Mouse (Mus musculus) left cerebral cortex, postnatal 36 days (tissue): Measurements from ENCODE around the gene Fzd5. TPM values are rescaled to one million over a fixed set of nuclear protein-coding genes. Genes with fewer than 3 reads are reported as not detected.
A peak's percentile ranks its signal among the peaks of the same experiment; 100 is the strongest.

Experiments used
- DNase-seq, 2 experiments: peaks; one replicate each; pipeline ENCODE4 v3.0.0; 2021 to 2022; ENCODE audit warnings: low spot score in 2 of 2, mixed read lengths in 1 of 2
- intact Hi-C: fragments of 180-260 bp; cut with DNase I; formaldehyde crosslinking; loops from one replicate; pipeline ENCODE4 v1.15.1; 2025
- total RNA-seq, 2 experiments: library from RNA; stranded (reverse); gene quantifications; 2 replicates each; pipeline ENCODE4 v1.2.3; 2021

Gene Fzd5
- total RNA-seq, 2 experiments from 2014 or later = 1.1 to 1.2 TPM

DNA sequence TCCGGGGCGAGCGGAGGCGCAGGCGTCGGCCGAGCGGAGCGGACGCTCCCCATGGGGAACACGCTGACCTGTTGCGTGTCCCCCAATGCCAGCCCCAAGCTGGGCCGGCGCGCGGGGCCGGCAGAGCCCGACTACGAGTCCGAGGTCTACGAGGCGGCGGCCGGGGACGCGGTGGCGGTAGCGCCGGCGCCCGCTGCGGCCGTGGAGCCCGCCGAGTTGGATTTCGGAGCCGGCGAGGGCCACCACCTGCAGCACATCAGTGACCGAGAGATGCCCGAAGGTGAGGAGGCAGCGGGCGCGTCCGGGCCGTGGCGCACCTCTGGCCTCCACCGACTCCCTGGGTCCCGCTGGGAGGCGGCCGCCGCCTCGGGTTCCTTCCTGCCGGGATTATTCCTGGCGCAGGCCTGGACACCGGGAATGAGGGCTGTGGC, 46.4 kb downstream of the Fzd5 start:
- intact Hi-C loops = loop anchor here (5.0 kb wide), 1 partner anchor 159 kb away; the partner anchor contains the start of gene Creb1
- DNase-seq = peak in 1 of 2 experiments; percentile 38

DNA sequence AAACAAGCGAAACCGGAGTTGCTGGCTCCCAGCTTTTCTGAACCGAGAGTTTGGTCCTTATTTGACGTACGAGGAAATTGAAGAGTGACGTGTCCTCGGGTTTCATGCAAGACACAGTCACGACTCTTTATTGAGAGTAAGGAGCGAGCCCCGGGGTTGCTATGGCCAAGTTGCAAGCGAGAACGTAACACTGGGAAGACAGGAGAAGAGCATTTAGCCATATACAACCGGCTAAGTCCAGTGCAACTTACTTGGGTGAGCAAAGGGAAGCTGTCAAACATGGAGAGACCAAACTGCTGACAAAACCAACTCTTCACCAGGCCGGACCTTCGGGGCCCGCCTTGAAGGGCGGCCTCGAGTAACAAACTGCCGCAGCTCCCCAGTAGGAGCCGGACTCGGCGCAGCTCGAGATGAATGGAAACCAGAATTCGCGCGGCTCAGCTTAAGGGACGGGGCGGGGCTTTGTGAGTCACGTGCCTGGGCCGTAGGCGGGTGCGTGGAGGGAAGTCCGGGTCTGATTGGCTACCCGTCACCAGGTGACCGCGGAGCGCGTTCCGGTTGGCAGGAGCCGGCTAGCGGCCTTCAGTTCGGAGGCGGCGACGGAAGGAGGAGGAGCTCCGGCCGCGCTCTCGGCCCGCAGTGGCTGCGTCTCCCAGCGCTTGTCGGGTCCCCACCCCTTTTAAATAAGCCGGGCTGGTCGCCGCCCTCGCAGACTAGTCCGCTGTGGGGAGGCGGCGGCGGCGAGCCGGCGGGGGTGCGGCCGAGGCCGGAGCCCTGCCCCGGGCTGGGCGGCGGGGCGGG, 47.1 kb downstream of the Fzd5 start, which contains the start of gene Ccnyl1:
Gene Ccnyl1, plus strand, starts transcription at position 243 of the 801 bp plus-strand sequence.
- peak; percentile 99 for DNase-seq
- intact Hi-C loops = loop anchor here (1.0 to 5.0 kb wide), 2 partner anchors 73 to 158 kb away; partner anchors contain the start of genes Creb1 and Mettl21a

GRCm38 (mm10) chr1:64689561-64690212, 47.9 kb downstream of the Fzd5 start:
- intact Hi-C loops = loop anchor here (1.0 to 5.0 kb wide), 2 partner anchors 72 to 157 kb away; partner anchors contain the start of genes Creb1 and Mettl21a
- DNase-seq = no peak

DNA sequence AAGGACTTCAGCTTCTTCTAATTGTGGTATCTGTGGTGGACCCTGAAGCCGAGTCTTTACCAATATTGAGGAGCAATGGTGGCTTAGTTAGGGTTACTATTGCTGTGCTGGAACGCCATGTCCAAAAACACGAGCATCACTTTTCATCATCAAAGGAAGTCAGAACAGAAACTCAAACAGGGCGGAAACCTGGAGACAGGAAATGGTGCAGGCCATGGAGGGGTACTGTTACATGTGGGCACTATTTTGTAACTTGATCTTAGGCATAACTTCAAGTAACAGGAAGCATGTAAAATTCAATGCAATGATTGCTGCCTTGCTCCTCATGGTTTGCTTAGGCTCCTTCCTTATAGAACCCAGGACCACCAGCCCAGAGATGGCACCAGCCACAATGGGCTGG, 49.5 kb downstream of the Fzd5 start:
- DNase-seq = no peak
- intact Hi-C loops = no loop called here

GRCm38 (mm10) chr1:64684440-64684839, 53.1 kb downstream of the Fzd5 start:
- intact Hi-C loops = no loop called here
- no peak for DNase-seq

GRCm38 (mm10) chr1:64683039-64683438, 54.5 kb downstream of the Fzd5 start:
- DNase-seq = no peak
- intact Hi-C loops = no loop called here

DNA sequence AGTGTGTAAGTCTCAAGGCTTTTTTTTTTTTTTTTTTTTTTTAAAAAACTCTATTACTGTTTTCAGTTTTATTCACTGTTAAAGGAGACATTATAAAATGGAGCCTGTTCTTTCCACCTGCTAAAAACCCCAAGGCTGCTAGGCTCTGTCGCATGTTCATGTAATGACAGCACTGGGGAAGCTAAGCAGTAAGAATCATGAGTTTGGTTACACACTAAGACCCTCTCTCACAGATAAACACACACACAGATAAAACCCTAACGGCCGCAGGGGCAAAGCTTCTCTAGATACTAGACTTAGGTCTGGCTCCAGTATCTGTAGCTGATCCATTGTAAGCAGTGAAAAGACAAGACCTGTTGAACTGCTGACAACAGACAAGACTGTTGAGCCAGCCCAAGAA, 56.1 kb downstream of the Fzd5 start:
- intact Hi-C loops = no loop called here
- no peak for DNase-seq

Other genes starting within 250 kb of the Fzd5 start
- gene Creb1, start 205.1 kb downstream of the Fzd5 start, total RNA-seq = 10 to 100 TPM; 45.1 to 56.0 TPM
- gene Mettl21a, start 120.5 kb downstream of the Fzd5 start, total RNA-seq = 10 to 100 TPM in 1 of 2 experiments, 1 to 10 TPM in 1; 9.8 to 10.1 TPM
- gene Ccnyl1, start 47.3 kb downstream of the Fzd5 start, total RNA-seq = 10 to 100 TPM; 20.2 to 21.5 TPM
- gene Plekhm3, start 219.1 kb upstream of the Fzd5 start, total RNA-seq = 10 to 100 TPM; 34.6 to 40.4 TPM